Mouse (Mus musculus) midbrain, embryonic 16.5 days (tissue): ENCODE results near the gene 2810408A11Rik. TPM values are rescaled to one million over a fixed set of nuclear protein-coding genes. Genes with fewer than 3 reads are reported as not detected.
"Not testable (repeated sequence)": the region's sequence is repeated elsewhere in the genome, so short reads cannot be mapped to it uniquely, and the experiment has no call there.

Experiments used
- ATAC-seq: fragments of 200-750 bp; cut with Nextera tagmentation; 2 replicates; pipeline ENCODE4 v1.8.0; 2017; ENCODE audit warnings: moderate TSS enrichment
- H3K27ac ChIP-seq: fragments of 300-500 bp; sonication (generic); 2 replicates; pipeline ENCODE4 v1.5.1; 2014; ENCODE audit warnings: mild to moderate bottlenecking, low read length, mixed read lengths
- H3K27me3 ChIP-seq: fragments of 300-500 bp; sonication (generic); 2 replicates; pipeline ENCODE4 v1.6.1; 2014; ENCODE audit warnings: low read depth, low read length, mixed read lengths; ENCODE audit not compliant: control insufficient read depth, insufficient read depth
- H3K36me3 ChIP-seq: fragments of 300-500 bp; sonication (generic); 2 replicates; pipeline ENCODE4 v1.6.1; 2014; ENCODE audit warnings: mild to moderate bottlenecking, low read length, moderate library complexity, mixed read lengths; ENCODE audit not compliant: control insufficient read depth, insufficient read depth
- H3K4me1 ChIP-seq: fragments of 300-500 bp; sonication (generic); 2 replicates; pipeline ENCODE4 v1.6.1; 2014; ENCODE audit warnings: mild to moderate bottlenecking, low read length, mixed read lengths; ENCODE audit not compliant: control insufficient read depth, insufficient read depth
- H3K4me2 ChIP-seq: fragments of 300-500 bp; sonication (generic); 2 replicates; pipeline ENCODE4 v1.6.1; 2014; ENCODE audit warnings: mild to moderate bottlenecking, low read length, mixed read lengths
- H3K4me3 ChIP-seq: fragments of 300-500 bp; sonication (generic); 2 replicates; pipeline ENCODE4 v1.5.1; 2014; ENCODE audit warnings: low read depth, mild to moderate bottlenecking, low read length, moderate library complexity, mixed read lengths
- H3K9ac ChIP-seq: fragments of 300-500 bp; sonication (generic); 2 replicates; pipeline ENCODE4 v1.6.1; 2014; ENCODE audit warnings: low read depth, low read length, mixed read lengths
- H3K9me3 ChIP-seq: fragments of 300-500 bp; sonication (generic); replicated peaks from 2 replicates; pipeline ENCODE4 v1.6.1; 2014; ENCODE audit warnings: mild to moderate bottlenecking, low read length, mixed read lengths; ENCODE audit not compliant: control insufficient read depth, poor library complexity, severe bottlenecking
- WGBS: fragments of 180-500 bp; shearing (Covaris S2); extraction: QIAGEN DNeasy Blood & Tissue Kit; methylation state at CpG from one replicate; pipeline ENCODE4 v1.1.7; 2014; 5-methylcytosine and 5-hydroxymethylcytosine counted together
- polyA plus RNA-seq: library from polyadenylated mRNA; unstranded; fragments of >200 nt; fragmentation: Nextera tagmentation; extraction: Ambion mirVana; gene quantifications from 2 replicates; pipeline ENCODE4 v1.2.1, GENCODE M21; 2015

2810408A11Rik gene
- polyA plus RNA-seq, 1 experiment from 2014 or later: 6.6 TPM

DNA sequence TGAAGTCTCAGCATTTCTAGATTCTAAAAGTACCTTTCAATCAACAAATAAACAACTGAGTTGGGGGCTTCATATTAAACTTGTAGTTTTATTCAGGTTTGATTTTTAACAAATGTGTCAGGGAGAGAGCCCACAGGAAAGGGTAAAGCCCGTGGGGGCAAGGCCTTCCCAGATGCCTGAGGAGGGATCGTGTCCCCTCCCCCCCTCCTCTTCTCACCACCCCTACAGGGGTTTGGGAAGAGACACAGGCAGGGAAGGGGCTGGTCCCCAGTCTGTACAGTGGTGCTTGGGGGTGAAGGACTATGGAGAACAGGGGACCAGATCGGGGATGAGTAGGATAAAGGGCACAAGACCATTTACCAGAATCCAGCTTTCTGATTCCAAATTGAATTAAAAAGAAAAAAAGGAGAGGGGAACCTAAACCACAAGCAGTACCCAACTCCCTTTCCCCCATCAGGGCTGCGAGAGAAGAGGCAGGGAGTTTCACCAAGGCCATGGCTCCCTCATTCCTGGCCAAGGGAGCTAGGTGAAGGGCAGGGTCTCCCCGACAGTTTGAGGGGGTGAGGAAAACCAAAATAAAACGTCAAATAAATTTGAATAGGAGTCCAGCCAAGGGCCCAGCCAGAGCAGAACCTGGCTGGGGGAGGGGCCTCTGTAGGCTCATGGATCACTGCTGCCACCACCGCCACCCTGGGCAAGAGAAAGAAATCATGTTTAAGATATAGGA is 16.0 kb upstream of the 2810408A11Rik start:
- not testable (repeated sequence) for H3K4me3 ChIP-seq, H3K9me3 ChIP-seq, H3K4me2 ChIP-seq, H3K27ac ChIP-seq, H3K9ac ChIP-seq, ATAC-seq, H3K27me3 ChIP-seq
- WGBS: 48% methylated on average over 7 of the region's 7 CpGs
- Histone ChIP-seq H3K36me3 (peaks cover 30% of the 10 kb centered on the region), H3K4me1 (peaks cover 41% of the 10 kb centered on the region)

DNA sequence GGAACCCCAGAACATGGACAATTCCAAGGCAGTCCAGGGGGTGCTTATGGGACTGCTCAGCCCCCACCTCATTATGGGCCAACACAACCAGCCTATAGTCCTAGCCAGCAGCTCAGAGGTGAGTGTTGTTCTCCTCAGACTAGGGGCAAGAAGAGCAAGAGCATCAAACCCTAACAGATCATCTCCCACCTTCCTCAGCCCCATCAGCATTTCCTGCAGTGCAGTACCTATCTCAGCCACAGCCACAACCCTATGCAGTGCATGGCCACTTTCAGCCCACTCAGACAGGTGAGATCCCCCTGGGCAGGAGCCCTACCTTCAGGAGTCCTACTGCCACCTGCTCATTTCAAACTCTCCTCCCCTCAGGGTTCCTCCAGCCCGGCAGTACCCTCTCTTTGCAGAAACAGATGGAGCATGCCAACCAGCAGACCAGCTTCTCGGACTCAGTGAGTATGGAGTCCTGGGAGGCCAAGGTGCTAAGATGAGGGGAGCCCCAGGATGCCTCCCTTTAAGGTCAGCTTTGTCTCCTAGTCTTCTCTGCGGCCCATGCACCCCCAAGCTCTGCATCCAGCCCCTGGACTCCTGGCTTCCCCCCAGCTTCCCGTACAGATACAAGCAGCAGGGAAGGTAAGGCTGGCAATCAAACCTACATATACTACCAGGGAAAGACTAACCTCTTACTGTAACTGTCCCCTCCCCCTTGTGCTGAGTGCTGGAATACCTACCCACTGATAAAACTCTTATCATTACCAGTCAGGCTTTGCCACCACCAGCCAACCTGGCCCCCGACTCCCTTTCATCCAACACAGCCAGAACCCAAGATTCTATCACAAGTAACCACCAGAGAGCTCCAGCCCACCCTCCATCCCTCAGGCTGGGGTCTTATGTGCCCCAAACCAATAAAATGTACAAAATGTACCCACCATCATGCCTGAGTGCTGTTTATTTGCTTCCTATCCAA is 15.2 kb upstream of the 2810408A11Rik start:
- no peak overlapping the region for H3K4me2 ChIP-seq

DNA sequence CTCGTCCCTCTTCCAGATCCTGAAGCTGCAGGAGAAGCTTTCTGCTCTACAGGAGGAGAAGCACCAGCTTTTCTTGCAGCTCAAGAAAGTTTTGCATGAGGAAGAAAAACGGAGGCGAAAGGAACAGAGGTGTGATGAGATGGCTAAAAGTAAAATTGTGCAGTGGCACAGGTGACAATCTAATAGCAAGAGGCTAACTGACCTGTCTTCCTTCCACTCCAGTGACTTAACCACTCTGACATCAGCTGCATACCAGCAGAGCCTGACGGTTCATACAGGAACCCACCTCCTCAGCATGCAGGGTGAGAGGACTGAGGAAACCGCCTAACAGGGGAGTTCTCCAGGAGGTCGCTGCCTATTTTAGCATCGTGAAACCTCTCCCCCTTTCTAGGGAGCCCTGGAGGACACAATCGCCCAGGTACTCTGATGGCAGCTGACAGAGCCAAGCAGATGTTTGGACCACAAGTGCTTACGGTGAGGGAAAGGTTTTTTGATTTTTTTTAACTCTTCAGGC is 14.2 kb upstream of the 2810408A11Rik start:
- peaks cover 37% of the 10 kb centered on the region for H3K36me3 ChIP-seq
- no peak overlapping the region for H3K27ac ChIP-seq
- H3K4me1 ChIP-seq: peaks cover 37% of the 10 kb centered on the region
- 0 out of 2 replicates have a peak overlapping the region, but pooled peaks have one; percentile 85 for H3K9ac ChIP-seq
- H3K4me3 ChIP-seq: peak overlapping the region; percentile 80
- 37% methylated on average over 9 of the region's 9 CpGs for WGBS
- H3K4me2 ChIP-seq: peak overlapping the region; percentile 97
- ATAC-seq: no peak
- no peaks in the 10 kb centered on the region for H3K9me3 ChIP-seq
- no peaks in the 10 kb centered on the region for H3K27me3 ChIP-seq

More for the DNA sequence above, 15.2 kb upstream of the 2810408A11Rik start:
- H3K36me3 ChIP-seq: peaks cover 34% of the 10 kb centered on the region
- H3K27me3 ChIP-seq: no peaks in the 10 kb centered on the region
- no peak overlapping the region for H3K9ac ChIP-seq
- 77% methylated on average over 5 of the region's 5 CpGs for WGBS
- H3K4me3 ChIP-seq: no peak overlapping the region
- H3K27ac ChIP-seq: no peak overlapping the region
- no peak for ATAC-seq
- H3K9me3 ChIP-seq: no peaks in the 10 kb centered on the region
- H3K4me1 ChIP-seq: peaks cover 41% of the 10 kb centered on the region

DNA sequence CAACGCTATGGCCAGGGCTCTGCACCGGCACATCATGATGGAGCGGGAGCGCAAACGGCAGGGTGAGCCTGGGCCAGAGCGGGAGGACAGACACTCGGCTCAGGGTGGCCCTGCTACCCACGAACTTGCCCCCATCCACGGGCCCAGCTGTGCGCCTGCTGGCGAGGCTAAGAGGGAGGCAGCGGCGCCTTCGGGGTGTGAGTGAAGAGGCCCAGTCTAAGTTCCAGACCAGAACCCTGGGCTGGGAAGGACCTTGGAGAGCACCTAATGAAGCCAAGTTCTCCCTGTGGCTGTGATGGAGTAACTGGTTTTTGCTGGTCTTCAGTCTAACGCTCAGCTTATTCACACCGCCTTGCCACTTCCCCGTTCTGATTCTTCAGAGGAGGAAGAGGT is 13.6 kb upstream of the 2810408A11Rik start:
- H3K36me3 ChIP-seq: peaks cover 40% of the 10 kb centered on the region
- H3K4me2 ChIP-seq: peak overlapping the region; percentile 97
- WGBS: 2% methylated on average over 17 of the region's 17 CpGs
- peaks cover 31% of the 10 kb centered on the region for H3K4me1 ChIP-seq
- H3K9me3 ChIP-seq: no peaks in the 10 kb centered on the region
- peak overlapping the region; percentile 85 for H3K9ac ChIP-seq
- H3K27me3 ChIP-seq: no peaks in the 10 kb centered on the region
- peak overlapping the region; percentile 92 for H3K27ac ChIP-seq
- ATAC-seq: no peak; the same call in 1 of the 2 replicates
- H3K4me3 ChIP-seq: peak overlapping the region; percentile 80

DNA sequence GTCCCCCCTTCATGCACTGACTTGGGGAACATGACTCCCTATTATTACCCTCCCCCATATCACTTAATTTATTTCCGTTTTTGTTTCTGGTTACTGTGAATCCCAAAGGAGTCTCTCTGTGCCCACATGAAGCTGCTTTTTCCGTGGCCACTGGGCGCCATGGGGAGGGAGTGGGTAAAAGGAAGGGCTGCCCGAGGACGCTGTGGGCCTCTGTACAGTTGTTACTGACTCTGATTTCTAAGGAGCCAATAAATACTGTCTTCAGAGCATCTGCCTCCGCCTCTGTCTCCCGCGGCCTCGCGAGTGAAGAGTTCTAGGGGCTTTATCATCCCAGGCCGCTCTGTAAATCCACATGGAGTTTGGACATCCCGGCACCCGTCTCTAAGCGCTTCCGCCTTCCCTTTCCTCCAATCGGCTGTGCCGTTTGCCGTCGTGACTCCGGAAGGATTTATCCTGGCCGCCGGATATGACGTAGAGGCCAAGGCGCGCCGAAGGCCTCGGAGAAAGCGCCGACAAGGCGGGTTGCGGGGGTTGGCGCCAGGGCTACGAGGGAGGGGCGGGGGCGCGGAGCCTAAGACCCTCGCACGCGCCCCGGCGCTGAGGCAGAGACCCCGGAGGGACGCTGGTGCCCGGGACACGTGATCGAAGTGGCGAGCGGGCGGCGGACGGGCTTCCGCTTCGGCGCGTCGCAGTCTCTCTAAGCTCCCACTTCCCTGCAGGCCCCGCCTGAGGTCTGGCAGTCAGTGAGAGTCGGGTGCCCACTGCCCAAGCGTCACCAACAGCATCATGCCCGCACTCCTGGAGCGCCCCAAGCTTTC is 13.0 kb upstream of the 2810408A11Rik start, which contains the start of gene Gps2:
TSS of gene Gps2 (plus strand) at position 335 of the 818 bp plus-strand sequence.
- Histone ChIP-seq H3K4me1 (peaks cover 25% of the 10 kb centered on the region), H3K4me3 (peak within 1 kb of the TSS; percentile 80), H3K9me3 (no peaks in the 10 kb centered on the region), H3K27ac (peak within 1 kb of the TSS; percentile 92), H3K9ac (peak within 1 kb of the TSS; percentile 85), H3K36me3 (peaks cover 40% of the 10 kb centered on the region), H3K27me3 (no peaks in the 10 kb centered on the region), H3K4me2 (peak within 1 kb of the TSS; percentile 97)
- 3% methylated on average over 55 of the region's 61 CpGs for WGBS
- peak; percentile 88 for ATAC-seq

DNA sequence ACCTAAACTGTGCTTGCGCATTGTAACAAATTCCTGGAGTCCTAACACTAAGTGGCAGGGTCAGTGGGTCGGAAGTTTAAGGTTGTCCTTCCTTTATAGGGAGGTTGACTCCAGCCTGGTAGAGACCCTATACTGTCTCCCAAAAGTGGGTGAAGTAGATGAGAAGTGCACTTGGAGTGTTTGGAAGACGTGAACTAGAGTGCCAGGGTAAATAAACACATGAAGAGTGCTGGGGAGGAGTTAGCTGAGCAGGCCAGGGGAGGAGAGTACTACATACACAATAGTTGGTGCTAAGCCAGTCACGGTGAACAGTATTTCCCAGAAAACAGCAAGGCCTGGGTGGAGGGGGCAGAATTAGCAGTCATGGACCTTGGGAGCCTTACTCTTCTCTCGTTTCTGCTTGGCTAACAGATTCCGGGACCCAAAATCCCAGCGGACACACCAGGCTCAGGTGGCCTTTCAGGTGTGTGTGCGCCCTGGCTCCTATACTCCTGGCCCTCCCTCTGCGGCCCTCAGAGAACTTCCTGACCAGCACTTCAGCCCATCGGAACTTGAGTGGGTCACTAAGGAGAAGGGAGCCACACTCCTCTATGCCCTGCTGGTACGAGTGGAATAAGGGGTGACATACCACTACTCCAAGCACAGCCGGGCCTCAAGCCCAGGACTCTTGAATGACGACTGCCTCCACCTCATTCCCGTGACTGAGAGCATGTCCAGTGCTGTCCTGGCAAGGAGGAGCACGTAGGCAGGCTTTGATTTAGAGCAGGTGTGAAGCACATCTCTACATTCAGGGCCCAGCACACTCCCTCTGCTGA is 12.1 kb upstream of the 2810408A11Rik start:
- WGBS: 78% methylated on average over 15 of the region's 15 CpGs
- Histone ChIP-seq H3K27me3 (no peaks in the 10 kb centered on the region), H3K4me1 (peaks cover 24% of the 10 kb centered on the region), H3K9ac (0 out of 2 replicates have a peak overlapping the region, but pooled peaks have one; percentile 43), H3K36me3 (peaks cover 46% of the 10 kb centered on the region), H3K27ac (no peak overlapping the region; the same call in 1 of the 2 replicates), H3K4me3 (peak overlapping the region; percentile 80; the same call in 1 of the 2 replicates), H3K4me2 (peak overlapping the region; percentile 68), H3K9me3 (no peaks in the 10 kb centered on the region)
- ATAC-seq: peak; percentile 32; the same call in 1 of the 2 replicates

DNA sequence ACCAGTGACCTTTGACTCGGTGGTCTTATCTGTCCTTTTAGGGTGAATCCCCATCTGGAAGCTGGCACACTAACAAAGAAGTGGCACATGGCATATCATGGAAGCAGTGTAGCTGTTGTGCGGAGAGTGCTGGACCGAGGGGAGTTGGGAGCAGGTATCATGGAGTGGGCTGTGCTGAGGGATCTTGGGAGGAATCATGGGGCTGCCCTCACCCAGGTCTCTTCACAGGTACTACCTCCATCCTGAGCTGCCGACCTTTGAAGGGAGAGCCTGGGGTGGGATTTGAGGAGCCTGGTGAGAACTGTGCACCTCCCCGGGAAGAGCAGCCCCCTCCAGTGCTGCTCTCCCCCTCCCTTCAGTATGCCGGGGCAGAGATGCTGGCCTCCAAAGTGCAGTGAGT is 10.9 kb upstream of the 2810408A11Rik start:
- Histone ChIP-seq H3K4me2 (no peak overlapping the region), H3K4me1 (peaks cover 24% of the 10 kb centered on the region), H3K36me3 (peaks cover 47% of the 10 kb centered on the region), H3K27me3 (no peaks in the 10 kb centered on the region), H3K27ac (no peak overlapping the region), H3K4me3 (no peak overlapping the region), H3K9me3 (no peaks in the 10 kb centered on the region), H3K9ac (no peak overlapping the region)
- ATAC-seq: no peak
- 87% methylated on average over 6 of the region's 6 CpGs for WGBS
